Mouse (Mus musculus) kidney, adult 2 months (tissue): ENCODE results near the gene Atm. TPM values are rescaled to one million over a fixed set of nuclear protein-coding genes. Genes with fewer than 3 reads are reported as not detected.
A peak's percentile ranks its signal among the peaks of the same experiment; 100 is the strongest.

Experiments used
- DNase-seq: peaks from one replicate; pipeline ENCODE4 v3.0.0; 2021
- H3K27ac ChIP-seq: fragments of 200-500 bp; 2 replicates; pipeline ENCODE4 v1.5.1; 2012; ENCODE audit warnings: low read depth, low read length, control low read depth, inconsistent platforms; ENCODE audit not compliant: insufficient read depth
- H3K27me3 ChIP-seq: fragments of 200-500 bp; replicated peaks from 2 replicates; pipeline ENCODE4 v1.6.1; 2012; ENCODE audit warnings: mild to moderate bottlenecking, moderate library complexity, low read length, inconsistent platforms; ENCODE audit not compliant: control insufficient read depth, insufficient read depth
- H3K36me3 ChIP-seq: fragments of 200-500 bp; 2 replicates; pipeline ENCODE4 v1.6.1; 2012; ENCODE audit warnings: mild to moderate bottlenecking, moderate library complexity, low read length, inconsistent platforms; ENCODE audit not compliant: control insufficient read depth, insufficient read depth
- H3K4me1 ChIP-seq: fragments of 200-500 bp; 2 replicates; pipeline ENCODE4 v1.6.1; 2011; ENCODE audit warnings: low read length; ENCODE audit not compliant: control insufficient read depth, insufficient read depth
- H3K4me3 ChIP-seq: fragments of 200-500 bp; 2 replicates; pipeline ENCODE4 v1.5.1; 2011; ENCODE audit warnings: mild to moderate bottlenecking, low read depth, low read length, control low read depth; ENCODE audit not compliant: insufficient read depth
- CTCF ChIP-seq: fragments of 200-500 bp; conservative IDR thresholded peaks from 2 replicates; pipeline ENCODE4 v1.5.1; 2011; ENCODE audit warnings: low read depth, mild to moderate bottlenecking, control low read depth, low read length, moderate library complexity, mixed read lengths; ENCODE audit not compliant: insufficient read depth, insufficient read length
- POLR2A ChIP-seq: fragments of 200-500 bp; IDR thresholded peaks from one replicate; pipeline ENCODE4 v1.6.1; 2011; ENCODE audit warnings: low read depth, low read length, control low read depth
- WGBS: fragments of 180-500 bp; shearing (Covaris S2); methylation state at CpG from one replicate; pipeline ENCODE4 v1.1.7; 2018; 5-methylcytosine and 5-hydroxymethylcytosine counted together
- polyA plus RNA-seq: library from polyadenylated mRNA; depleted of rRNA; stranded (reverse); fragments of >200 nt; gene quantifications from 2 replicates; pipeline ENCODE4 v1.2.3, GENCODE M21; 2012

The Atm gene
- polyA plus RNA-seq, 1 experiment, result 1.6 TPM

GRCm38 (mm10) chr9:53408953-53409361 is 127.6 kb downstream of the Atm start:
- Histone ChIP-seq H3K27me3 (no peaks in the 10 kb centered on the region), H3K27ac (no peak overlapping the region), H3K4me1 (0 out of 2 replicates have a peak, but pooled peaks cover 3% of the 10 kb centered on the region), H3K4me3 (no peak overlapping the region), H3K36me3 (no peaks in the 10 kb centered on the region)
- TF ChIP-seq POLR2A (no peak), CTCF (no peak)
- peak; percentile 65 for DNase-seq
- WGBS, result 63% methylated on average over 2 of the region's 2 CpGs

- Histone ChIP-seq H3K27ac (peak overlapping the region; percentile 41; the same call in 1 of the 2 replicates), H3K4me3 (no peak overlapping the region), H3K27me3 (no peaks in the 10 kb centered on the region), H3K4me1 (0 out of 2 replicates have a peak, but pooled peaks cover 3% of the 10 kb centered on the region), H3K36me3 (no peaks in the 10 kb centered on the region)
- no peak for DNase-seq
- 66% methylated on average over 4 of the region's 4 CpGs for WGBS
- no peak for TF ChIP-seq CTCF
- no peak for TF ChIP-seq POLR2A
Measured at GRCm38 (mm10) chr9:53408548-53408947, 128.0 kb downstream of the Atm start.

GRCm38 (mm10) chr9:53404753-53405722 is 131.5 kb downstream of the Atm start:
- TF ChIP-seq CTCF (no peak), POLR2A (no peak)
- peak; percentile 85 for DNase-seq
- Histone ChIP-seq H3K27me3 (no peaks in the 10 kb centered on the region), H3K4me3 (peak overlapping the region; percentile 52), H3K36me3 (no peaks in the 10 kb centered on the region), H3K4me1 (peaks cover 10% of the 10 kb centered on the region; the same call in 1 of the 2 replicates), H3K27ac (peak overlapping the region; percentile 46; the same call in 1 of the 2 replicates)
- WGBS, result 27% methylated on average over 21 of the region's 21 CpGs

- H3K4me3 ChIP-seq, result no peak overlapping the region
- no peaks in the 10 kb centered on the region for H3K27me3 ChIP-seq
- H3K27ac ChIP-seq, result peak overlapping the region; percentile 19; the same call in 1 of the 2 replicates
- no peak for DNase-seq
- WGBS, result 84% methylated on average over 6 of the region's 6 CpGs
- H3K36me3 ChIP-seq, result no peaks in the 10 kb centered on the region
- peaks cover 10% of the 10 kb centered on the region; the same call in 1 of the 2 replicates for H3K4me1 ChIP-seq
- TF ChIP-seq CTCF (no peak), POLR2A (no peak)
Measured at GRCm38 (mm10) chr9:53404050-53404752, 132.3 kb downstream of the Atm start.

GRCm38 (mm10) chr9:53402991-53403390 is 133.5 kb downstream of the Atm start:
- WGBS, result 31% methylated on average over 8 of the region's 8 CpGs
- DNase-seq, result peak; percentile 46

GRCm38 (mm10) chr9:53402291-53402711 is 134.2 kb downstream of the Atm start, which contains the start of gene 4930550C14Rik:
TSS of gene 4930550C14Rik (plus strand) at chr9:53402325.
- Histone ChIP-seq H3K27me3 (no peaks in the 10 kb centered on the region), H3K4me1 (peaks cover 7% of the 10 kb centered on the region; the same call in 1 of the 2 replicates), H3K36me3 (no peaks in the 10 kb centered on the region), H3K27ac (peak within 1 kb of the TSS; percentile 46), H3K4me3 (peak within 1 kb of the TSS; percentile 16; the same call in 1 of the 2 replicates)
- no peak for TF ChIP-seq POLR2A
- no peak for TF ChIP-seq CTCF
- 5% methylated on average over 11 of the region's 11 CpGs for WGBS
- DNase-seq, result peak; percentile 76

More at GRCm38 (mm10) chr9:53402991-53403390, 133.5 kb downstream of the Atm start:
- Histone ChIP-seq H3K36me3 (no peaks in the 10 kb centered on the region), H3K27me3 (no peaks in the 10 kb centered on the region), H3K4me1 (peaks cover 7% of the 10 kb centered on the region; the same call in 1 of the 2 replicates), H3K4me3 (no peak overlapping the region), H3K27ac (peak overlapping the region; percentile 31)
- no peak for TF ChIP-seq POLR2A
- no peak for TF ChIP-seq CTCF
